Mouse (Mus musculus): Measurements from ENCODE around the gene Vkorc1. TPM values are rescaled to one million over a fixed set of nuclear protein-coding genes. Genes with fewer than 3 reads are reported as not detected.
A peak's percentile ranks its signal among the peaks of the same experiment; 100 is the strongest.

Gene Vkorc1
- polyA plus RNA-seq, 1 experiment, result 26.7 TPM

DNA sequence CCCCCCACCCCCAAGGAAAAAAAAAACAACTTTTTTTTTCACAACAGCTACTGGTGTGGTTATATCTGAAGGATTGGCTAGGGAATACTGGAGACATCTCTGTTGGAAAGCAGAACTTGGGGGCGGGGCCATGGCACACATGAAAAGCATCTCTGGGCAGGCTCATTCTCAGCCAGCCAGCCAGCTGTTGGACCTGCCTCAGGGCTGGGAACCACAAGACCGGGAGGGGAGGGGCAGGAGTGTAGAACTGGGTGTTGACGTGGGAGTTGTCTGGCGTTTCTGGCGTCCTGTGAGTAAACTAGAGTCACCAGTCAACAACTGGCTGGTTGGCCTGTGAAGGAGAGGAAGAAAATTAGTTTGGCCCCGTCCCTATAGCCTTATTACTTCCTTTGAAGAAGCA is 9.5 kb downstream of the Vkorc1 start:
- H3K27me3 ChIP-seq (replicated peaks), result no peaks in the 10 kb centered on the region

DNA sequence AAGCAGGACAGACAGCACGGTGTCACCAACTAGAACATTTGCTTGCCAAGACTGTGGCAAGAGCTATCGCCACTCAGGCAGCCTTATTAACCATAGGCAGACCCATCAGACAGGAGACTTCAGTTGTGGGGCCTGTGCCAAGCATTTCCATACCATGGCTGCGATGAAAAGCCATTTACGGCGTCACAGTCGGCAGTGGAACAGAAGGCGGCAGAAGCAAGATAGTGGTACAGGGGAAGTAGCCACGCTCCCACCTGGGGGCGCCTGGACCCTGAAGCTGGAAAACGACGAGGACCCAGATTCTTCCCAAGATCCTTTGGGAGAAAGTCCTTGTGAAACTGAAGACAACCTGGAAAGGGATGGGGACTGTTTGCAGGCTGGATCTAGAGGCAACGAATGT is 15.0 kb downstream of the Vkorc1 start:
- Histone ChIP-seq H3K9me3 (peaks cover 45% of the 10 kb centered on the region), H3K36me3 (replicated peaks; ENCODE audit: low read length) (peaks cover 79% of the 10 kb centered on the region), H3K4me1 (peaks cover 70% of the 10 kb centered on the region), H3K4me3 (replicated peaks) (peak overlapping the region; percentile 20), H3K27me3 (replicated peaks) (no peaks in the 10 kb centered on the region)
- TF ChIP-seq GATA1 (IDR thresholded peaks at IDR 0.05; ENCODE audit: borderline replicate concordance, low read length) (no peak), FLI1 (IDR thresholded peaks at IDR 0.05; ENCODE audit: low read length) (no peak)

More for the DNA sequence above, 9.5 kb downstream of the Vkorc1 start:
- Histone ChIP-seq H3K9me3 (peaks cover 18% of the 10 kb centered on the region), H3K36me3 (replicated peaks; ENCODE audit: low read length) (peaks cover 98% of the 10 kb centered on the region), H3K4me3 (replicated peaks) (no peak overlapping the region), H3K4me1 (peaks cover 93% of the 10 kb centered on the region)
- TF ChIP-seq FLI1 (IDR thresholded peaks at IDR 0.05; ENCODE audit: low read length), result no peak
- no peak for TF ChIP-seq GATA1 (IDR thresholded peaks at IDR 0.05; ENCODE audit: borderline replicate concordance, low read length)

DNA sequence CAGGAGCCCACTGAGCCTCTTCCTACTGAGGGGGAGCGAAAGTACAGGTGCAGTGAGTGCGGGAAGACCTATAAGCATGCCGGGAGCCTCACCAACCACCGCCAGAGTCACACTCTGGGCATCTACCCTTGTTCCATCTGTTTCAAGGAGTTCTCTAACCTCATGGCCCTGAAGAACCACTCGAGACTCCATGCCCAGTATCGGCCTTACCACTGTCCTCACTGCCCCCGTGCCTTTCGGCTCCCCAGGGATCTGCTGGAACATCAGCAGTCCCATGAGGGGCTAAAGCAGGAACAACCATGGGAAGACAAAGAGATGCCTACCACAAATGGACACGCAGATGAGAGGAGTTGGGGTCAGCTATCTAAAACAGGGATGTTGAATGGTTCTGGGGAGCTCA is 16.1 kb downstream of the Vkorc1 start:
- peak overlapping the region; percentile 23 for H3K4me3 ChIP-seq (replicated peaks)
- peaks cover 70% of the 10 kb centered on the region for H3K36me3 ChIP-seq (replicated peaks; ENCODE audit: low read length)
- TF ChIP-seq FLI1 (IDR thresholded peaks at IDR 0.05; ENCODE audit: low read length) (no peak), GATA1 (IDR thresholded peaks at IDR 0.05; ENCODE audit: borderline replicate concordance, low read length) (no peak)
- H3K4me1 ChIP-seq, result peaks cover 69% of the 10 kb centered on the region
- H3K27me3 ChIP-seq (replicated peaks), result no peaks in the 10 kb centered on the region
- H3K9me3 ChIP-seq, result peaks cover 45% of the 10 kb centered on the region

DNA sequence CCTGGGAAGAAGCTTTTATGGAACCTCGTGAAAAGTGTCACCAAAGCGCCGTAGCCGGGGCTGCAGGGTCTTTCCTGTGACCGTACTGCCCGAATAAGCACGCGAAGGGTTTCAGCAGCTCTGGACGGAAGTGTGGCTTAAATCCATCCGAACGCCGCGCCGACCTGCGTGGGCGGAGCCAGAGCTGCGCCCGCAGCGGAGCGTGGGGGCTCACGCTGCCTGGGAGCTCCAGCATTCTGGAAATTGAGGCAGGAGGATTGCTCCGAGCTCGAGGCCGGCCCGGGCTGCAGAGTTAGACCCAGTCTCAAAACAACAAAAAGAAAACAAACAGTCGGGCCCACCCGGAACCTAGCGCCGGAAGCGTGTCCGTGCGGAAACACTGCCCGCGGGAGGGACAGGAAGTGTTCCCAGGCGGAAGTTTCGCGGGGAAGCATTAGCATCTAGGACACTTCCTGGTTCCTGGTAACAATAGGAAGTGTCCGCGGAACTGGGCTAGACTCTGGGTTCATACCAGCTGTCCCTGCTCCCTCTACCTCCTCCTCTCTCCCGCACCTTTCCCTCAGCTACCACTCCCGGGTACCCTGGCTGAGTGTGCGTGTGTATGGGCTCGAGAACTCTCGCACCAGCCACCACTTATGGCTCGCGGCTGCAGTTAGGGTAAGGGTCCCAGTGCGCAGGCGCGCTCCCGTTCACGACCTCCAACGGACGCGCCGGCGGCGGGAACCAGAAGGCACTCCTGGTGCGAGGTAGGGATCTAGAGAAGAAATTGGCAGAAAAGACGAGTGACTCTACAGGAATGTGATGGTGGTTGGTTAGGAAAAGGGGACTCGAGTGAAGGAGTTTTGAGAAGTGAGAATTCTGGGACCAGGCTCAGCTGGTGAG is 18.7 kb downstream of the Vkorc1 start, which contains the start of gene Zfp668:
TSS of gene Zfp668 (minus strand) at position 362 of the 882 bp plus-strand sequence.
- peak; percentile 85; the same call in 1 of the 2 replicates for TF ChIP-seq FLI1 (IDR thresholded peaks at IDR 0.05; ENCODE audit: low read length)
- no peak for TF ChIP-seq GATA1 (IDR thresholded peaks at IDR 0.05; ENCODE audit: borderline replicate concordance, low read length)
- peak within 1 kb of the TSS; percentile 99 for H3K4me3 ChIP-seq (replicated peaks)
- H3K27me3 ChIP-seq (replicated peaks), result no peaks in the 10 kb centered on the region
- H3K9me3 ChIP-seq, result peaks cover 35% of the 10 kb centered on the region
- H3K36me3 ChIP-seq (replicated peaks; ENCODE audit: low read length), result peaks cover 56% of the 10 kb centered on the region
- H3K4me1 ChIP-seq, result peaks cover 67% of the 10 kb centered on the region

DNA sequence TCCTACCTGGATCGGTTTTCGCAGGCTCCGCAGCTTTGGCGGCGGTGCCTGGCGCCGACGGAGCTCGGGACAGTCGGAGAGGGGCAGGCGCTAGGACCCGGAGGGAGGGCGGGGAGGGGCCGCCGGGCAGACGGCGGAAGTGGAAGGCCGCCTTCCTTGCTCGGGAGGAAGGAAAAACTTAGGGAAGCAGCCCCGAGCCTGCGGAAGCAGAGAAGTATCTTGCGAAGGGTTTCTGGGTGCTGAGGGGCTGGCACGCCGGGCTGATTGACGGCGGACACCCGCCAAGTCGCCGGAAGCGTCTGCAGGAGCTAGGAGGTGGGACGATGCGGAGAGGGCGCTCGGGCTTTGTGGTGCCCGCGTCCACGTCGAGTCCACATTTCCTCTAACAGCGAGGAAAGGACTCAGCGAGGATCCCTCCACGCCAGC is 19.4 kb downstream of the Vkorc1 start, which contains the start of gene Zfp646:
TSS of gene Zfp646 (plus strand) at position 181 of the 426 bp plus-strand sequence.
- Histone ChIP-seq H3K36me3 (replicated peaks; ENCODE audit: low read length) (peaks cover 52% of the 10 kb centered on the region), H3K9me3 (peaks cover 28% of the 10 kb centered on the region), H3K4me3 (replicated peaks) (peak within 1 kb of the TSS; percentile 99), H3K27me3 (replicated peaks) (no peaks in the 10 kb centered on the region), H3K4me1 (peaks cover 63% of the 10 kb centered on the region)
- TF ChIP-seq FLI1 (IDR thresholded peaks at IDR 0.05; ENCODE audit: low read length) (no peak), GATA1 (IDR thresholded peaks at IDR 0.05; ENCODE audit: borderline replicate concordance, low read length) (no peak)

DNA sequence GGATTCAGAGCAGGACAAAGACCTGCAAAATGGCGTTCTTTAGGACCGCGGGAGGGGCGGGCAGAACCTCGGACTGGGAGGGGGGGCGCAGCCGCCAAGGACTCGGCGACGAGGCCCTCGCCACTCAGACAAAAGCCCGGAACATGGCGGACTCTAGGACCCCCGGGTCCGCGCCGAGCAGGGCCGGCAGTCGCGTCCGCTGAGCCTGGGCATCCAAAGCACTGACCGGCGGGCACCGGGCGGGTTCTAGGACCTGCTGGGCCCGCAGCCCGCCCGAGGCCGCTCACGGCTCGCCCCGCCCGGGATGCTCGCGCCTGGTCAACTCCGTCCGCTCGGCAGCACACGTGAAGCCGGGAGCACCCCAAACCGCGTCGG is 19.8 kb downstream of the Vkorc1 start:
- peaks cover 24% of the 10 kb centered on the region for H3K9me3 ChIP-seq
- no peaks in the 10 kb centered on the region for H3K27me3 ChIP-seq (replicated peaks)
- H3K4me3 ChIP-seq (replicated peaks), result peak overlapping the region; percentile 99
- TF ChIP-seq GATA1 (IDR thresholded peaks at IDR 0.05; ENCODE audit: borderline replicate concordance, low read length) (no peak), FLI1 (IDR thresholded peaks at IDR 0.05; ENCODE audit: low read length) (no peak)
- peaks cover 50% of the 10 kb centered on the region for H3K36me3 ChIP-seq (replicated peaks; ENCODE audit: low read length)
- H3K4me1 ChIP-seq, result peaks cover 60% of the 10 kb centered on the region

DNA sequence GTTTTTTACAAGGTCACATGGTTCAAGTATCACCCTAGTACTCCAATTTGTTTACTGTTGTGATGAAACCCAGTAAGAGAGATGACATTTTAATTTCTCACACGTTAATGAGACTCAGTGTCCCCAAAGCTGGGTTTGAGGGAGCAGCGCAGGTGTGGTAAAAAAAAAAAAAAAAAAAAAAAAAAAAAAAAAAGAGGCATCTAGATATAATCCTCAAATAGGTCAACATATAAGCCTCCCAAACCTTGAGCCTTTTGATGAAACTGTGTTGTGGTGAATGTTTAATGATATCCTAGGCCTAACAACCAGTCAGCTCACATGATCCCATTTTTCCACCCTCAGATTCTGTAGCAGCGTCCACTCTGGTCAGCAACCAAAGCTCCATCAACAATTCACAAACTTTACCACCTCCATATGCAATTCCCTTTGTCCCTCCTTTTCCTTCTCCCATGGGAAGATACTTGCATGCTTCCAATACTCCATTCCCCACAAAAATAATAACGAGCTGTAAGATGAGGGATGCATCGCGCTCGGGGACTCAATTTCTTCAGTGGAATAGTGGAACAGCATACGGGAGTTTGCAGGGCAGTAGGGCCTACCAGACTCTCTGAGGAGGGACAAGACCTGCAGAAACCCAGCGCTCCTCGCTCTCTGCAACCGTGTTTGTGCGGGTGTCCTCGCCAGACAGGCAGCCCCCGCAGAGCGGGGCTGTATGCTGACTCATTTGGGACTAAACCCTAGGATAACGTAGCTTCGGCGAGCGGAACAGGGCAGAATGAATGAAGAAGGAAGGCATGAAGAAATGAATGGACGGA is 20.4 kb downstream of the Vkorc1 start:
- Histone ChIP-seq H3K4me1 (peaks cover 57% of the 10 kb centered on the region), H3K4me3 (replicated peaks) (peak overlapping the region; percentile 99), H3K27me3 (replicated peaks) (no peaks in the 10 kb centered on the region), H3K9me3 (peaks cover 18% of the 10 kb centered on the region), H3K36me3 (replicated peaks; ENCODE audit: low read length) (peaks cover 50% of the 10 kb centered on the region)
- no peak for TF ChIP-seq GATA1 (IDR thresholded peaks at IDR 0.05; ENCODE audit: borderline replicate concordance, low read length)
- no peak for TF ChIP-seq FLI1 (IDR thresholded peaks at IDR 0.05; ENCODE audit: low read length)

DNA sequence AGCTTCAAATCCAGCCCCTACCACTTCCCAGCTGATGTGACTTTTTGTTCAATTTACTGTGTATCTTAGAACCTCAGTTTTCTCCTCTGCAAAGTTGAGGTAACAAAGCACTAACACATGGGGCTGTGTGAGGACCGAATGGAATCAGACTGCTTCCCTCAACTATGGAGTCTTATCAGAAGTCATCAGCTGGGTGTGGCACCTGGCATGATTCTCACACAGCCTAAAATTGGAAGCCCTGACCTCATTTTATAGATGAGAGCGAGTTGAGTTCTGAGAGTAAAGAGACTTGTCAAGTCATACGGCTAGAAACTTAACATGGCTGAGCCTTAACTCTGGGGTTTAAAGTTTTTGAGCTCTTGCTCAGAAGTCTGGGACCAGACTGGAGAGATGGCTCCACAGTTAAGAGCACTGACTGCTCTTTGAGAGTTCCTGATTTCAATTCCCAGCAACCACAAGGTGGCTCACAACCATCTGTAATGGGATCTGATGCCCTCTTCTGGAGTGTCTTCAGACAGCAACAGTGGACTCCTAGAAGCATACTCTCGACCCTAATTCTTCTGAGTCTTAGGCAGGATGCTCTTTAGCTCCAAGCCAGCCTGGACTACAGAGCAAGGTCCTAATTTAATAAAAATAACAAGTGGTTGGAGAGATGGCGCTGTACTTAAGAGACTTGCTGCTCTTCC is 25.1 kb downstream of the Vkorc1 start:
- Histone ChIP-seq H3K36me3 (replicated peaks; ENCODE audit: low read length) (peaks cover 70% of the 10 kb centered on the region), H3K9me3 (no peaks in the 10 kb centered on the region), H3K4me1 (peaks cover 76% of the 10 kb centered on the region), H3K27me3 (replicated peaks) (no peaks in the 10 kb centered on the region), H3K4me3 (replicated peaks) (no peak overlapping the region)
- no peak for TF ChIP-seq FLI1 (IDR thresholded peaks at IDR 0.05; ENCODE audit: low read length)
- no peak for TF ChIP-seq GATA1 (IDR thresholded peaks at IDR 0.05; ENCODE audit: borderline replicate concordance, low read length)

DNA sequence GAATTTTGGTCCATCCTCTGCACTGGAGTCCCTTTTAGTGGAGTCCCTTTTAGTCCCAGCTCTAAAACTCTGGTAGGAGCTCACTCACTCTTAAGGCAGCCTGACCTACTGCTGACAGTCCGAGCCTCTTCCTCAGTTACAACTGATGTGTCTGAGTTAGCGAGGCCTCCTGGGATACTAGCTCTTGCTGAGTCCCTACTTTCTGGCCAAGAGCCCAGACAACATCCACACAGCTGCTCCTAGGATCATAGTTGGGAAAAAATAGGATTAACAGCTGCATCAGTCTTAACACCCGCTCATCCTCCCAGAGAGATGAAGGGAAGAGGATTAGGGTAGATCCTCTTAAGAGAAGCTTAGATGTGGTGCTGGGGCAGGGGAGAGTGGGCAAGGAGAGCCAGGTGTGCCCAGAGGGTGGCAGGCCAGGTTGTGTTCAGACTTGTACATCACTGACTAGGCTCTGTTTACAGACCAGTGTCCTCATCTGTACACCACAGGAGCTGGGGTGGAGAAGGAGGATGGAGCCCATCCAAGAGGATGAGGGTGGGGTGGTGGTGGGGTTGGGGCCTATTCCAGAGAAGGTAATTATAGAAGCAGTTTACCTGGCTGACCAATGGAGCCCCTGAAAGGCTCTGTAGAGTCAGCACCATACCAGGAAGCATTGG is 26.1 kb downstream of the Vkorc1 start:
- H3K36me3 ChIP-seq (replicated peaks; ENCODE audit: low read length), result peaks cover 80% of the 10 kb centered on the region
- H3K9me3 ChIP-seq, result no peaks in the 10 kb centered on the region
- TF ChIP-seq GATA1 (IDR thresholded peaks at IDR 0.05; ENCODE audit: borderline replicate concordance, low read length), result no peak
- no peak for TF ChIP-seq FLI1 (IDR thresholded peaks at IDR 0.05; ENCODE audit: low read length)
- H3K4me3 ChIP-seq (replicated peaks), result no peak overlapping the region
- peaks cover 67% of the 10 kb centered on the region for H3K4me1 ChIP-seq
- H3K27me3 ChIP-seq (replicated peaks), result no peaks in the 10 kb centered on the region
